10 mouse cellular contexts compared by ENCODE assay signal in the genomic region with DNA sequence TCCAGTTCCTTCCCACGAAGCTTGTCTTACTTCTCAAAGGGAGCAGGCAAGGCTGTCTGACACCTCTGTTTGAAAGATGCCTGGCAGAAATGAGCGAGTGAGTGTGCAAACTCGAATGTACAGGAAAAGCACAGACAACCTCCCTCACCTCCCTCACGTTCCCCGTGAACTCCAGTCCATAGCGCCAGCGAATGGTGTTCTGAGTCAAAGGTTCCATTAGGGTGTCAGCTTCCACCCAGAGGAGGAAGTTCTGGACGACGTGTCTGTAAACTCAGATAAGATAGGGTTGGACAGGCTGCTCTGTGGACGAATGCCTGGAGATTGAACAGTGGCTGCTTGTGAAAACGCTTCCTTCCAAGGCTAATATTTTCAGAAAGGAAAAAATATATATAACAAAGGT. TPM values are rescaled to one million over a fixed set of nuclear protein-coding genes. Genes with fewer than 3 reads are reported as not detected.
A peak's percentile ranks its signal among the peaks of the same experiment; 100 is the strongest.
DNase-seq lines count a peak whose midpoint lies in the region; ATAC-seq lines count a peak whose summit lies in the region.
"Had no signal": no experiment of that assay in that cellular context is flagged by ENCODE, and none has a peak within 500 bp of the region (broad histone marks: within the 10 kb centered on the region; RNA-seq: fewer than 3 reads in every experiment).

No protein-coding gene starts in this region.

- peaks cover 3% of the 10 kb centered on the region; the same call in 1 of the 2 replicates for H3K4me1 ChIP-seq in embryonic facial prominence, embryonic 14.5 days (ENCODE audit: control insufficient read depth, insufficient read depth, low read length)
- peaks cover 16% of the 10 kb centered on the region; the same call in 1 of the 2 replicates for H3K4me1 ChIP-seq in embryonic facial prominence, embryonic 10.5 days
- peaks cover 99% of the 10 kb centered on the region for H3K4me1 ChIP-seq in megakaryocyte, embryonic 14.5 days
- no peaks in the 10 kb centered on the region for H3K4me1 ChIP-seq in forebrain, embryonic 11.5 days (replicated peaks; ENCODE audit: control insufficient read depth, insufficient read depth, low read length)
- H3K4me1 ChIP-seq: limb, embryonic 12.5 days had no signal

- DNase-seq in embryonic facial prominence, embryonic 14.5 days (ENCODE audit: low spot score): peak; percentile 34
- no peak for DNase-seq in embryonic facial prominence, embryonic 10.5 days (ENCODE audit: low spot score)
- DNase-seq in heart, adult 18-20 months: peak; percentile 57 to 78
- DNase-seq in kidney, postnatal 25 days: peak; percentile 16 to 49
- no peak for DNase-seq in ovary, adult 18-20 months (ENCODE audit: low spot score)
- no peak for DNase-seq in cerebellum, adult 11-12 months
- DNase-seq in forebrain, embryonic 11.5 days (ENCODE audit: low spot score): no peak

- H3K4me3 ChIP-seq in embryonic facial prominence, embryonic 14.5 days (ENCODE audit: low read depth, low read length): no peak overlapping the region
- H3K4me3 ChIP-seq in embryonic facial prominence, embryonic 10.5 days: no peak overlapping the region
- peak overlapping the region; percentile 87 for H3K4me3 ChIP-seq in megakaryocyte, embryonic 14.5 days (replicated peaks)
- H3K4me3 ChIP-seq in forebrain, embryonic 11.5 days (ENCODE audit: low read depth, low read length): no peak overlapping the region
- H3K4me3 ChIP-seq: limb, embryonic 12.5 days had no signal

- no peak overlapping the region for H3K4me2 ChIP-seq in embryonic facial prominence, embryonic 14.5 days (ENCODE audit: low read depth, low read length)
- no peak overlapping the region for H3K4me2 ChIP-seq in forebrain, embryonic 11.5 days (ENCODE audit: low read depth, low read length, severe bottlenecking)
- H3K4me2 ChIP-seq: limb, embryonic 12.5 days had no signal

- no peaks in the 10 kb centered on the region for H3K36me3 ChIP-seq in embryonic facial prominence, embryonic 14.5 days (ENCODE audit: control insufficient read depth, insufficient read depth, low read length)
- H3K36me3 ChIP-seq in embryonic facial prominence, embryonic 10.5 days (replicated peaks): no peaks in the 10 kb centered on the region
- H3K36me3 ChIP-seq in megakaryocyte, embryonic 14.5 days (replicated peaks; ENCODE audit: low read length): peaks cover 37% of the 10 kb centered on the region
- H3K36me3 ChIP-seq in forebrain, embryonic 11.5 days (ENCODE audit: control insufficient read depth, insufficient read depth, low read length): no peaks in the 10 kb centered on the region
- H3K36me3 ChIP-seq: limb, embryonic 12.5 days had no signal

- ATAC-seq in embryonic facial prominence, embryonic 14.5 days (ENCODE audit: low read depth): no peak
- ATAC-seq in forebrain, embryonic 11.5 days (replicated peaks; ENCODE audit: low FRiP score): no peak

- WGBS in embryonic facial prominence, embryonic 14.5 days: 41% methylated on average over 11 of the region's 11 CpGs
- 66% methylated on average over 11 of the region's 11 CpGs for WGBS in embryonic facial prominence, embryonic 10.5 days
- 84% methylated on average over 11 of the region's 11 CpGs for WGBS in forebrain, embryonic 11.5 days

- no peaks in the 10 kb centered on the region for H3K27me3 ChIP-seq in embryonic facial prominence, embryonic 14.5 days (replicated peaks; ENCODE audit: control insufficient read depth, insufficient read depth, low read length)
- no peaks in the 10 kb centered on the region for H3K27me3 ChIP-seq in embryonic facial prominence, embryonic 10.5 days (replicated peaks; ENCODE audit: low read depth, poor library complexity, severe bottlenecking)
- H3K27me3 ChIP-seq in megakaryocyte, embryonic 14.5 days (replicated peaks): no peaks in the 10 kb centered on the region
- H3K27me3 ChIP-seq in forebrain, embryonic 11.5 days (ENCODE audit: control insufficient read depth, insufficient read depth, low read length): no peaks in the 10 kb centered on the region
- H3K27me3 ChIP-seq: limb, embryonic 12.5 days had no signal

- H3K9ac ChIP-seq in embryonic facial prominence, embryonic 14.5 days (ENCODE audit: low read depth, low read length): no peak overlapping the region
- H3K9ac ChIP-seq in forebrain, embryonic 11.5 days (ENCODE audit: low read length): no peak overlapping the region
- H3K9ac ChIP-seq: limb, embryonic 12.5 days had no signal

- H3K27ac ChIP-seq in embryonic facial prominence, embryonic 14.5 days (replicated peaks; ENCODE audit: low read depth, low read length): no peak overlapping the region
- H3K27ac ChIP-seq in embryonic facial prominence, embryonic 10.5 days (replicated peaks): no peak overlapping the region
- no peak overlapping the region for H3K27ac ChIP-seq in forebrain, embryonic 11.5 days (ENCODE audit: low read depth, low read length)
- H3K27ac ChIP-seq: limb, embryonic 12.5 days had no signal

- H3K9me3 ChIP-seq in embryonic facial prominence, embryonic 14.5 days (ENCODE audit: control insufficient read depth, low read length): no peaks in the 10 kb centered on the region
- H3K9me3 ChIP-seq in embryonic facial prominence, embryonic 10.5 days: no peaks in the 10 kb centered on the region
- H3K9me3 ChIP-seq in megakaryocyte, embryonic 14.5 days: no peaks in the 10 kb centered on the region
- no peaks in the 10 kb centered on the region for H3K9me3 ChIP-seq in forebrain, embryonic 11.5 days (ENCODE audit: control insufficient read depth, low read length)
- H3K9me3 ChIP-seq: limb, embryonic 12.5 days had no signal

RNA-seq across cellular contexts. Expression of a gene that starts 37.9 kb away (rescaled TPM):
- polyA plus RNA-seq in embryonic facial prominence, embryonic 14.5 days (2014; fragmentation: Nextera tagmentation; extraction: Ambion mirVana): 168 and 170 TPM in 2 replicates
- 74.5 and 77.0 TPM in 2 replicates for polyA plus RNA-seq in embryonic facial prominence, embryonic 10.5 days (2016; fragmentation: Nextera tagmentation; extraction: Ambion mirVana)
- 10 to 100 TPM; 42.2 to 42.9 TPM for total RNA-seq in heart, adult 18-20 months (2021)
- 78.3 and 80.8 TPM in 2 replicates for polyA plus RNA-seq in megakaryocyte, embryonic 14.5 days (2012; ENCODE audit: insufficient read depth, low replicate concordance)
- polyA plus RNA-seq in forebrain, embryonic 11.5 days (2014; fragmentation: Nextera tagmentation; extraction: Ambion mirVana): 67.0 and 78.0 TPM in 2 replicates

RNA-seq across cellular contexts. Expression of a gene that starts 54.8 kb away (rescaled TPM):
- polyA plus RNA-seq in embryonic facial prominence, embryonic 14.5 days (2014; fragmentation: Nextera tagmentation; extraction: Ambion mirVana): 77.8 and 94.5 TPM in 2 replicates
- polyA plus RNA-seq in embryonic facial prominence, embryonic 10.5 days (2016; fragmentation: Nextera tagmentation; extraction: Ambion mirVana): 184 and 201 TPM in 2 replicates
- 1 to 10 TPM; 7.9 to 8.5 TPM for total RNA-seq in heart, adult 18-20 months (2021)
- 946 and 2,951 TPM in 2 replicates for polyA plus RNA-seq in megakaryocyte, embryonic 14.5 days (2012; ENCODE audit: insufficient read depth, low replicate concordance)
- polyA plus RNA-seq in forebrain, embryonic 11.5 days (2014; fragmentation: Nextera tagmentation; extraction: Ambion mirVana): 79.0 and 86.7 TPM in 2 replicates
- total RNA-seq: neutrophil, adult 5-6 weeks had no signal

Comparison
In these comparisons a context has a peak if more than half of its experiments do, and no peak if none do; other contexts are left out.
1. DNase-seq: peak in embryonic facial prominence, embryonic 14.5 days (single experiment), heart, adult 18-20 months (2 of 2) and kidney, postnatal 25 days (2 of 2); none in embryonic facial prominence, embryonic 10.5 days (single experiment), ovary, adult 18-20 months (single experiment), cerebellum, adult 11-12 months (single experiment) and forebrain, embryonic 11.5 days (single experiment).